Mouse (Mus musculus): ENCODE results near the gene Cltrn. TPM values are rescaled to one million over a fixed set of nuclear protein-coding genes. Genes with fewer than 3 reads are reported as not detected.

The Cltrn gene
- total and polyA plus RNA-seq, 3 experiments = not detected

DNA sequence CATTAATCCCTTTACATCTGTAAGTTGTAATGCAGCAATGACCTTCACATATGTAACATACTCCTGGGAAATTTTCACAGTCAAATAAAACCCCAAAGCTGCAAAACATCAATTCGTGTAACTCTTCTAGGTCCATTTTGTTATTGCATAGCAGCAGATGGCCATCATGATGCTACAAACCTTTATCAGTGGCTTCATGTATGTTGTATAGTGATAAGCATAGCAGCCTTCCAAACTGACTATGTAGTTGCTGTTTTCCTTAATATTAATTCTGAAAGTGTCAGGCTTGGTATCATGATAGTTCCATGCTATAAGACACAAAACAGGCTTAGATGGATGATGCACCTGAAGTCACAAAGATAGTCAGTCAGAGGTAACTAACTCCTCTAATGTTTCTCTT lies 76.1 kb downstream of the Cltrn start:
- H3K4me2 ChIP-seq (ENCODE audit: insufficient read depth, low read depth, poor library complexity, severe bottlenecking) = no peak overlapping the region
- H3K36me3 ChIP-seq (replicated peaks in 1 of 2; ENCODE audit: control insufficient read depth in 1 of 2, insufficient read depth in 1 of 2, low read length in 1 of 2) = no peaks in the 10 kb centered on the region
- H3K9ac ChIP-seq (ENCODE audit: insufficient read depth, low read depth) = no peak overlapping the region
- no peak for DNase-seq (ENCODE audit: extremely low read depth)
- H3K79me2 ChIP-seq (replicated peaks; ENCODE audit: control insufficient read depth, extremely low read depth, insufficient read depth, poor library complexity, severe bottlenecking) = no peaks in the 10 kb centered on the region
- H3K4me1 ChIP-seq (ENCODE audit: control insufficient read depth in 1 of 2, insufficient read depth in 2 of 2) = no peaks in the 10 kb centered on the region
- no peak overlapping the region for H3K4me3 ChIP-seq (replicated peaks in 1 of 3; ENCODE audit: low read depth in 2 of 3, low read length in 2 of 3, poor library complexity in 1 of 3)
- TF ChIP-seq MAFK (IDR thresholded peaks at IDR 0.05; ENCODE audit: insufficient replicate concordance, low read length) (no peak), MYC (IDR thresholded peaks at IDR 0.05; ENCODE audit: low read depth, low read length) (no peak), MAZ (IDR thresholded peaks at IDR 0.05; ENCODE audit: low read depth, low read length) (no peak)
- H3K27me3 ChIP-seq (replicated peaks) = no peaks in the 10 kb centered on the region
- in situ Hi-C loops (cut with MboI; ENCODE audit: low pct_ligation_motif_present, low pct_unique_long_range_greater_than_20kb, low sequenced_read_pairs) (no loop called here), dilution Hi-C loops (cut with MboI; ENCODE audit: extremely low pct_ligation_motif_present, extremely low pct_unique_long_range_greater_than_20kb, low sequenced_read_pairs) (no loop called here)
- H3K27ac ChIP-seq (ENCODE audit: insufficient read depth, low read depth) = no peak overlapping the region
- H3K9me3 ChIP-seq (replicated peaks; ENCODE audit: low read length) = no peaks in the 10 kb centered on the region

Other genes with a start within 250 kb of the Cltrn start
- gene Ap1s2, start 179.8 kb upstream of the Cltrn start, total RNA-seq (2012; rRNA removed) = 4.3 and 5.7 TPM in 2 replicates
- 12.3 and 16.6 TPM in 2 replicates for gene Ap1s2, start 179.8 kb upstream of the Cltrn start, total RNA-seq (2014; rRNA removed)
- 6.5 and 8.9 TPM in 2 replicates for gene Ap1s2, start 179.8 kb upstream of the Cltrn start, polyA plus RNA-seq (2012; ENCODE audit: insufficient read length, low read depth)
- 13.7 and 15.2 TPM in 2 replicates for gene Zrsr2, start 130.2 kb upstream of the Cltrn start, total RNA-seq (2012; rRNA removed)
- gene Zrsr2, start 130.2 kb upstream of the Cltrn start, total RNA-seq (2014; rRNA removed) = 14.2 and 16.5 TPM in 2 replicates
- 76.8 and 89.1 TPM in 2 replicates for gene Zrsr2, start 130.2 kb upstream of the Cltrn start, polyA plus RNA-seq (2012; ENCODE audit: insufficient read length, low read depth)
- gene Car5b, start 60.8 kb upstream of the Cltrn start, total RNA-seq (2012; rRNA removed) = 0.13 and 0.17 TPM in 2 replicates
- gene Car5b, start 60.8 kb upstream of the Cltrn start, total RNA-seq (2014; rRNA removed) = not detected in 2 replicates
- 0.12 TPM in 1 of 2 replicates, not detected in the other for gene Car5b, start 60.8 kb upstream of the Cltrn start, polyA plus RNA-seq (2012; ENCODE audit: insufficient read length, low read depth)
- gene Siah1b, start 12.3 kb upstream of the Cltrn start, total RNA-seq (2012; rRNA removed) = 11.5 and 14.9 TPM in 2 replicates
- gene Siah1b, start 12.3 kb upstream of the Cltrn start, total RNA-seq (2014; rRNA removed) = 28.1 and 29.3 TPM in 2 replicates
- 19.3 and 21.5 TPM in 2 replicates for gene Siah1b, start 12.3 kb upstream of the Cltrn start, polyA plus RNA-seq (2012; ENCODE audit: insufficient read length, low read depth)
- 0.08 TPM in 1 of 2 replicates, not detected in the other for gene Ace2, start 50.5 kb downstream of the Cltrn start, total RNA-seq (2012; rRNA removed)
- not detected in 2 replicates for gene Ace2, start 50.5 kb downstream of the Cltrn start, total RNA-seq (2014; rRNA removed)
- not detected in 2 replicates for gene Ace2, start 50.5 kb downstream of the Cltrn start, polyA plus RNA-seq (2012; ENCODE audit: insufficient read length, low read depth)
- gene Bmx, start 169.4 kb downstream of the Cltrn start, total RNA-seq (2012; rRNA removed) = not detected in 2 replicates
- gene Bmx, start 169.4 kb downstream of the Cltrn start, total RNA-seq (2014; rRNA removed) = 0.08 TPM in 1 of 2 replicates, not detected in the other
- gene Bmx, start 169.4 kb downstream of the Cltrn start, polyA plus RNA-seq (2012; ENCODE audit: insufficient read length, low read depth) = not detected in 2 replicates
- gene Pir, start 180.5 kb downstream of the Cltrn start, total RNA-seq (2012; rRNA removed) = not detected in 2 replicates
- not detected in 2 replicates for gene Pir, start 180.5 kb downstream of the Cltrn start, total RNA-seq (2014; rRNA removed)
- not detected in 2 replicates for gene Pir, start 180.5 kb downstream of the Cltrn start, polyA plus RNA-seq (2012; ENCODE audit: insufficient read length, low read depth)